29 mouse cellular contexts compared by ENCODE assay signal in the genomic region with DNA sequence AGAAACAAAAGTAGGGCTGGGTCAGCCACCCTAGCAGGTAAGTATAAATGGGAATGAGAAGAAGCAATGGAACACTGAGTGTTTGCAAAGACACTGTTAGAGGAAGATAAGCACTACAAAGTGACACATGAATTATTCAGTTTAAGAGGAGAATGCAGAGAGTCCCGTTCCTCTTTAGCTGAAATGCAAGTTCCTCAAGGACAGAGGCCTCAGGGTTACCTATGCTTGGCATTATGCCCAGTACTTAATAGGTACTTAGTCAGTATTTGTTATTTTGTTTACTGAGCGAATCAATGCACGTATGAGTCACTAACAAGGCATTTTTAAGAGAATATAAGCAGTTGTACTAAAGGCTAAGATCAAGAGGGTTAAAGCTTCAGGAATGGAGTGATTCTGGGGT.
"Had no signal": no experiment of that assay in that cellular context is flagged by ENCODE, and none has a peak within 500 bp of the region (broad histone marks: within the 10 kb centered on the region; RNA-seq: fewer than 3 reads in every experiment).

No protein-coding gene starts in this region.

- DNase-seq: gastrocnemius, adult 2 months; gastrocnemius, postnatal 10 days; gastrocnemius, postnatal 25 days; heart, adult 18-20 months; heart, postnatal 10 days; heart, postnatal 4 days; kidney, adult 18-20 months; kidney, adult 8-10 months; kidney, postnatal 10 days; kidney, postnatal 25 days; kidney, postnatal 4 days; liver; liver, embryonic 13.5 days had no signal

- H3K36me3 ChIP-seq: heart, embryonic 10.5 days; heart, embryonic 12.5 days; hindbrain, embryonic 10.5 days; hindbrain, embryonic 12.5 days; intestine, embryonic 15.5 days; kidney, embryonic 15.5 days; limb, embryonic 10.5 days; limb, embryonic 12.5 days; liver, embryonic 13.5 days; liver, embryonic 15.5 days had no signal

- H3K4me1 ChIP-seq: heart, embryonic 10.5 days; heart, embryonic 12.5 days; hindbrain, embryonic 10.5 days; hindbrain, embryonic 12.5 days; intestine, embryonic 15.5 days; kidney, embryonic 15.5 days; limb, embryonic 10.5 days; limb, embryonic 12.5 days; liver, embryonic 13.5 days; liver, embryonic 15.5 days had no signal

- ATAC-seq: hindbrain, embryonic 16.5 days; inflammation-experienced regulatory T-cells, adult 6 months; intestine, embryonic 15.5 days; intestine, postnatal 0 days had no signal

- H3K4me3 ChIP-seq: gastrocnemius, adult 2 months; heart, embryonic 10.5 days; heart, embryonic 12.5 days; hindbrain, embryonic 10.5 days; hindbrain, embryonic 12.5 days; intestine, embryonic 15.5 days; kidney, embryonic 15.5 days; layer of hippocampus, adult 2 months; left cerebral cortex, adult 2 months; limb, embryonic 10.5 days; limb, embryonic 12.5 days; liver, embryonic 13.5 days; liver, embryonic 15.5 days had no signal

- H3K27me3 ChIP-seq: heart, embryonic 12.5 days; hindbrain, embryonic 12.5 days; intestine, embryonic 15.5 days; kidney, embryonic 15.5 days; limb, embryonic 12.5 days; liver, embryonic 13.5 days; liver, embryonic 15.5 days had no signal

- H3K27ac ChIP-seq: gastrocnemius, adult 2 months; heart, embryonic 10.5 days; hindbrain, embryonic 10.5 days; hindbrain, embryonic 12.5 days; hindbrain, embryonic 14.5 days; intestine, embryonic 15.5 days; kidney, embryonic 15.5 days; layer of hippocampus, adult 2 months; left cerebral cortex, adult 2 months; limb, embryonic 10.5 days; limb, embryonic 12.5 days; liver, embryonic 13.5 days; liver, embryonic 15.5 days had no signal

- H3K9me3 ChIP-seq: heart, embryonic 10.5 days; heart, embryonic 12.5 days; hindbrain, embryonic 10.5 days; hindbrain, embryonic 12.5 days; intestine, embryonic 15.5 days; kidney, embryonic 15.5 days; limb, embryonic 10.5 days; limb, embryonic 12.5 days; liver, embryonic 13.5 days; liver, embryonic 15.5 days had no signal

- H3K9ac ChIP-seq: heart, embryonic 12.5 days; hindbrain, embryonic 12.5 days; hindbrain, embryonic 14.5 days; intestine, embryonic 15.5 days; kidney, embryonic 15.5 days; limb, embryonic 12.5 days; liver, embryonic 13.5 days; liver, embryonic 15.5 days had no signal

- H3K4me2 ChIP-seq: heart, embryonic 12.5 days; hindbrain, embryonic 12.5 days; hindbrain, embryonic 14.5 days; intestine, embryonic 15.5 days; kidney, embryonic 15.5 days; limb, embryonic 12.5 days; liver, embryonic 11.5 days; liver, embryonic 13.5 days; liver, embryonic 15.5 days had no signal
